ENCODE assay signal across 9 mouse cellular contexts in the genomic region with DNA sequence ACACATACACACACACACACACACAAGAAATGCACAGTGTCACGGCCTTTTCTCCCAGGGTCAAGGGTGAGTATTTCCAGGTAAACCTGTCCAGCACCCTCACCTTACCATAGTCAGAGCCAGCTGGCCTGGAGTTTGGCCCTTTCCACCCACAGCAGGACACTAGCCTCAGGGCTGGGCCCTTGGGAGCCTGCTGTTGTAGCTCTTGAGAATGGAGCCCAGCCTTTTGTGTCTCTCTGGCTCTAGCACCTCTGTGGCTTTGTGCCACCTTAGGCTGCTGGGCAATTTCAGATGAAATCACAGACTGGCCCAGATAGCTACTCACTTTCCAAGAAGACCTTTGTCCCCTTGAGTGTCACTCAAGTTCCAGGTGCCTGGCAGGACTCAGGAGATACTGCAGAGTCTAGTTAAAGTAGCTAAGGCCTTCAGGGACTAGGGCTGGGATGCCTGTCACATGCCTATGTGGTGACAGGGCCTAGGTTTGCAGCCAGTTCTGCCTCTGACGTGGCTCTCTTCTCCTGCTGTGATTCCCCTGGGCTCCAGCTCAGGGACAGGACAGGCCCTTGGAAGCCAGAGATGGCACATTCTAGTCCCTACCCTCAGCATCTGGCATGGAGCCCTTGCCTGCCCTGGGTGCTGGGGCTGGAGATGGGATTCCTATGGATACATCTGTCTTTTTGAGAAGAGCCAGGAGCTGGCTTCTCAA. TPM values are rescaled to one million over a fixed set of nuclear protein-coding genes. Genes with fewer than 3 reads are reported as not detected.
DNase-seq lines count a peak whose midpoint lies in the region; ATAC-seq lines count a peak whose summit lies in the region.
"Had no signal": no experiment of that assay in that cellular context is flagged by ENCODE, and none has a peak within 500 bp of the region (broad histone marks: within the 10 kb centered on the region; RNA-seq: fewer than 3 reads in every experiment).

No protein-coding gene starts in this region.

- 0 out of 2 replicates have a peak, but pooled peaks have one; percentile 43 for ATAC-seq in heart, embryonic 13.5 days (ENCODE audit: extremely low read depth, insufficient number of reproducible peaks, low FRiP score, low TSS enrichment)
- no peak for ATAC-seq in limb, embryonic 11.5 days (ENCODE audit: insufficient number of reproducible peaks, low FRiP score, low TSS enrichment, low read depth)

- DNase-seq in 3134 (ENCODE audit: extremely low read depth, insufficient read length, low spot score): peak; percentile 83
- DNase-seq in adrenal gland, postnatal 36 days: peak; percentile 80 to 83
- no peak for DNase-seq in limb, embryonic 11.5 days (ENCODE audit: low spot score)
- no peak for DNase-seq in cerebellum, postnatal 4 days (ENCODE audit: low spot score in 2 of 2)
- DNase-seq in lung, adult 18-20 months: no peak
- DNase-seq in embryo, embryonic 10 days (ENCODE audit: low spot score): no peak
- no peak for DNase-seq in layer of hippocampus, adult 8-10 months (ENCODE audit: low spot score in 2 of 2)

- 51% methylated on average over 2 of the region's 2 CpGs for WGBS in heart, embryonic 13.5 days
- WGBS in limb, embryonic 11.5 days: 52% methylated on average over 2 of the region's 2 CpGs

- peaks cover 61% of the 10 kb centered on the region for H3K4me1 ChIP-seq in heart, embryonic 13.5 days
- H3K4me1 ChIP-seq in limb, embryonic 11.5 days (ENCODE audit: control insufficient read depth, insufficient read depth, low read length): peaks cover 42% of the 10 kb centered on the region

- H3K4me3 ChIP-seq in heart, embryonic 13.5 days: no peak overlapping the region
- peak overlapping the region; percentile 25 for H3K4me3 ChIP-seq in limb, embryonic 11.5 days (ENCODE audit: low read depth, low read length)

- peaks cover 36% of the 10 kb centered on the region for H3K36me3 ChIP-seq in heart, embryonic 13.5 days
- H3K36me3 ChIP-seq in limb, embryonic 11.5 days (ENCODE audit: control insufficient read depth, insufficient read depth, low read length): peaks cover 16% of the 10 kb centered on the region

- no peaks in the 10 kb centered on the region for H3K27me3 ChIP-seq in heart, embryonic 13.5 days (replicated peaks)
- no peaks in the 10 kb centered on the region for H3K27me3 ChIP-seq in limb, embryonic 11.5 days (ENCODE audit: control insufficient read depth, insufficient read depth, low read length)

- H3K27ac ChIP-seq in heart, embryonic 13.5 days (replicated peaks): peak overlapping the region; percentile 77
- peak overlapping the region; percentile 97; the same call in 1 of the 2 replicates for H3K27ac ChIP-seq in limb, embryonic 11.5 days (replicated peaks; ENCODE audit: low read depth, low read length)

- peak overlapping the region; percentile 52 for H3K9ac ChIP-seq in heart, embryonic 13.5 days
- H3K9ac ChIP-seq in limb, embryonic 11.5 days (ENCODE audit: low read length): peak overlapping the region; percentile 62

- peak overlapping the region; percentile 51; the same call in 1 of the 2 replicates for H3K4me2 ChIP-seq in heart, embryonic 13.5 days
- H3K4me2 ChIP-seq in limb, embryonic 11.5 days (ENCODE audit: low read depth, severe bottlenecking): peak overlapping the region; percentile 53

- no peaks in the 10 kb centered on the region for H3K9me3 ChIP-seq in heart, embryonic 13.5 days
- no peaks in the 10 kb centered on the region for H3K9me3 ChIP-seq in limb, embryonic 11.5 days (ENCODE audit: control insufficient read depth, low read length)
- H3K9me3 ChIP-seq: G1E had no signal

RNA-seq across cellular contexts. Expression of a gene that starts 17.5 kb away (rescaled TPM):
- 10 to 100 TPM; 55.5 to 59.9 TPM for total RNA-seq in adrenal gland, postnatal 36 days (2021)
- 30.8 and 32.0 TPM in 2 replicates for polyA plus RNA-seq in heart, embryonic 13.5 days (2015; fragmentation: Nextera tagmentation; extraction: Ambion mirVana)
- 43.6 and 49.5 TPM in 2 replicates for polyA plus RNA-seq in limb, embryonic 11.5 days (2014; fragmentation: Nextera tagmentation; extraction: Ambion mirVana)
- 10 to 100 TPM; 15.7 to 20.4 (median 17.3) TPM for total RNA-seq in layer of hippocampus, adult 8-10 months (2022)

RNA-seq across cellular contexts. Expression of a gene that starts 51.4 kb away (rescaled TPM):
- under 1 TPM; 0.33 to 0.83 TPM for total RNA-seq in adrenal gland, postnatal 36 days (2021)
- 0.29 TPM in 1 of 2 replicates, not detected in the other for polyA plus RNA-seq in heart, embryonic 13.5 days (2015; fragmentation: Nextera tagmentation; extraction: Ambion mirVana)
- polyA plus RNA-seq in limb, embryonic 11.5 days (2014; fragmentation: Nextera tagmentation; extraction: Ambion mirVana): 0.40 TPM in 1 of 2 replicates, not detected in the other
- total RNA-seq in layer of hippocampus, adult 8-10 months (2022): under 1 TPM in 2 of 4 experiments, not detected in 2; 0.73 to 0.85 TPM
- polyA plus RNA-seq: G1E had no signal

RNA-seq across cellular contexts. Expression of a gene that starts 51.5 kb away (rescaled TPM):
- total RNA-seq in adrenal gland, postnatal 36 days (2021): 100 to 1,000 TPM; 489 to 545 TPM
- polyA plus RNA-seq in heart, embryonic 13.5 days (2015; fragmentation: Nextera tagmentation; extraction: Ambion mirVana): 966 and 1,014 TPM in 2 replicates
- polyA plus RNA-seq in limb, embryonic 11.5 days (2014; fragmentation: Nextera tagmentation; extraction: Ambion mirVana): 550 and 569 TPM in 2 replicates
- 100 to 1,000 TPM; 392 to 413 (median 402) TPM for total RNA-seq in layer of hippocampus, adult 8-10 months (2022)

RNA-seq across cellular contexts. Expression of a gene that starts 57.0 kb away (rescaled TPM):
- 100 to 1,000 TPM; 300 to 324 TPM for total RNA-seq in adrenal gland, postnatal 36 days (2021)
- polyA plus RNA-seq in heart, embryonic 13.5 days (2015; fragmentation: Nextera tagmentation; extraction: Ambion mirVana): 44.6 and 47.6 TPM in 2 replicates
- polyA plus RNA-seq in limb, embryonic 11.5 days (2014; fragmentation: Nextera tagmentation; extraction: Ambion mirVana): 111 and 121 TPM in 2 replicates
- 100 to 1,000 TPM in 3 of 4 experiments, 10 to 100 TPM in 1; 93.4 to 111 (median 107) TPM for total RNA-seq in layer of hippocampus, adult 8-10 months (2022)

Comparison
In these comparisons a context has a peak if more than half of its experiments do, and no peak if none do; other contexts are left out.
1. DNase-seq: peak in 3134 (single experiment) and adrenal gland, postnatal 36 days (2 of 2); none in limb, embryonic 11.5 days (single experiment), cerebellum, postnatal 4 days (0 of 2), lung, adult 18-20 months (0 of 2), embryo, embryonic 10 days (single experiment) and layer of hippocampus, adult 8-10 months (0 of 2).